Mouse (Mus musculus) stomach, embryonic 15.5 days (tissue): Measurements from ENCODE around the gene Tssk1. TPM values are rescaled to one million over a fixed set of nuclear protein-coding genes. Genes with fewer than 3 reads are reported as not detected.
A peak's percentile ranks its signal among the peaks of the same experiment; 100 is the strongest.

Source experiments
- ATAC-seq: fragments of 200-750 bp; cut with Nextera tagmentation; 2 replicates; pipeline ENCODE4 v1.8.0; 2017; ENCODE audit warnings: low read depth, moderate number of reproducible peaks, moderate TSS enrichment; ENCODE audit not compliant: insufficient read depth, low FRiP score
- H3K27ac ChIP-seq: fragments of 300-500 bp; sonication (generic); 2 replicates; pipeline ENCODE4 v1.5.1; 2015; ENCODE audit warnings: mild to moderate bottlenecking, inconsistent platforms
- H3K27me3 ChIP-seq: fragments of 300-500 bp; sonication (generic); replicated peaks from 2 replicates; pipeline ENCODE4 v1.6.1; 2015; ENCODE audit warnings: inconsistent platforms
- H3K36me3 ChIP-seq: fragments of 300-500 bp; sonication (generic); 2 replicates; pipeline ENCODE4 v1.6.1; 2015; ENCODE audit warnings: inconsistent platforms
- H3K4me1 ChIP-seq: fragments of 300-500 bp; sonication (generic); 2 replicates; pipeline ENCODE4 v1.6.1; 2015; ENCODE audit warnings: inconsistent platforms
- H3K4me2 ChIP-seq: fragments of 300-500 bp; sonication (generic); 2 replicates; pipeline ENCODE4 v1.6.1; 2015; ENCODE audit warnings: mild to moderate bottlenecking, inconsistent platforms
- H3K4me3 ChIP-seq: fragments of 300-500 bp; sonication (generic); replicated peaks from 2 replicates; pipeline ENCODE4 v1.5.1; 2015; ENCODE audit warnings: inconsistent platforms
- H3K9ac ChIP-seq: fragments of 300-500 bp; sonication (generic); 2 replicates; pipeline ENCODE4 v1.6.1; 2015; ENCODE audit warnings: inconsistent platforms
- H3K9me3 ChIP-seq: fragments of 300-500 bp; sonication (generic); 2 replicates; pipeline ENCODE4 v1.6.1; 2016; ENCODE audit warnings: inconsistent platforms
- WGBS: fragments of 180-500 bp; shearing (Covaris S2); methylation state at CpG from one replicate; pipeline ENCODE4 v1.1.7; 2015; 5-methylcytosine and 5-hydroxymethylcytosine counted together
- polyA plus RNA-seq: library from polyadenylated mRNA; unstranded; fragments of >200 nt; fragmentation: Nextera tagmentation; extraction: Ambion mirVana; gene quantifications from 2 replicates; pipeline ENCODE4 v1.2.1, GENCODE M21; 2015

Tssk1 gene
- polyA plus RNA-seq, 1 experiment from 2014 or later, result not detected

- no peak for ATAC-seq
- WGBS, result 71% methylated on average over 4 of the region's 4 CpGs
- Histone ChIP-seq H3K36me3 (peaks cover 7% of the 10 kb centered on the region; the same call in 1 of the 2 replicates), H3K4me2 (no peak overlapping the region), H3K27me3 (no peaks in the 10 kb centered on the region), H3K4me1 (no peaks in the 10 kb centered on the region), H3K9ac (no peak overlapping the region), H3K4me3 (no peak overlapping the region), H3K9me3 (no peaks in the 10 kb centered on the region), H3K27ac (no peak overlapping the region)
Observed at GRCm38 (mm10) chr16:17875174-17875573, 18.8 kb upstream of the Tssk1 start.

- Histone ChIP-seq H3K36me3 (peaks cover 7% of the 10 kb centered on the region; the same call in 1 of the 2 replicates), H3K4me2 (no peak overlapping the region), H3K4me1 (no peaks in the 10 kb centered on the region), H3K27ac (no peak overlapping the region), H3K4me3 (no peak overlapping the region), H3K27me3 (no peaks in the 10 kb centered on the region), H3K9ac (no peak overlapping the region), H3K9me3 (no peaks in the 10 kb centered on the region)
- no peak for ATAC-seq
- 92% methylated on average over 1 of the region's 1 CpGs for WGBS
Observed at GRCm38 (mm10) chr16:17876096-17876495, 17.9 kb upstream of the Tssk1 start.

- Histone ChIP-seq H3K27ac (no peak overlapping the region), H3K4me2 (no peak overlapping the region), H3K36me3 (peaks cover 3% of the 10 kb centered on the region), H3K9me3 (no peaks in the 10 kb centered on the region), H3K9ac (no peak overlapping the region), H3K4me3 (no peak overlapping the region), H3K4me1 (peaks cover 13% of the 10 kb centered on the region), H3K27me3 (no peaks in the 10 kb centered on the region)
- ATAC-seq, result no peak
- 86% methylated on average over 4 of the region's 4 CpGs for WGBS
Observed at GRCm38 (mm10) chr16:17879571-17879970, 14.5 kb upstream of the Tssk1 start.

GRCm38 (mm10) chr16:17882196-17882595, 11.8 kb upstream of the Tssk1 start:
- H3K4me1 ChIP-seq, result peaks cover 13% of the 10 kb centered on the region
- no peak for ATAC-seq
- peaks cover 2% of the 10 kb centered on the region for H3K36me3 ChIP-seq
- no peak overlapping the region for H3K9ac ChIP-seq
- H3K27ac ChIP-seq, result no peak overlapping the region
- no peaks in the 10 kb centered on the region for H3K27me3 ChIP-seq
- no peak overlapping the region for H3K4me2 ChIP-seq
- H3K9me3 ChIP-seq, result no peaks in the 10 kb centered on the region
- H3K4me3 ChIP-seq, result no peak overlapping the region

- no peak overlapping the region for H3K4me3 ChIP-seq
- H3K4me2 ChIP-seq, result no peak overlapping the region
- no peak overlapping the region for H3K9ac ChIP-seq
- WGBS, result 70% methylated on average over 6 of the region's 6 CpGs
- H3K27me3 ChIP-seq, result no peaks in the 10 kb centered on the region
- H3K27ac ChIP-seq, result no peak overlapping the region
- no peaks in the 10 kb centered on the region; the same call in 1 of the 2 replicates for H3K36me3 ChIP-seq
- peaks cover 13% of the 10 kb centered on the region for H3K4me1 ChIP-seq
- no peak for ATAC-seq
- no peaks in the 10 kb centered on the region for H3K9me3 ChIP-seq
Observed at GRCm38 (mm10) chr16:17884116-17884515, 9.9 kb upstream of the Tssk1 start.

GRCm38 (mm10) chr16:17889689-17890341, 4.2 kb upstream of the Tssk1 start:
- peak overlapping the region; percentile 99 for H3K4me3 ChIP-seq
- H3K9ac ChIP-seq, result no peak overlapping the region
- peak overlapping the region; percentile 83 for H3K4me2 ChIP-seq
- WGBS, result 80% methylated on average over 6 of the region's 6 CpGs
- peaks cover 15% of the 10 kb centered on the region for H3K4me1 ChIP-seq
- ATAC-seq, result no peak
- H3K9me3 ChIP-seq, result no peaks in the 10 kb centered on the region
- H3K27me3 ChIP-seq, result no peaks in the 10 kb centered on the region
- H3K36me3 ChIP-seq, result no peaks in the 10 kb centered on the region
- H3K27ac ChIP-seq, result no peak overlapping the region

- H3K4me1 ChIP-seq, result peaks cover 15% of the 10 kb centered on the region
- no peak for ATAC-seq
- H3K4me3 ChIP-seq, result peak overlapping the region; percentile 99
- no peaks in the 10 kb centered on the region for H3K27me3 ChIP-seq
- peak overlapping the region; percentile 83 for H3K4me2 ChIP-seq
- H3K36me3 ChIP-seq, result no peaks in the 10 kb centered on the region
- H3K27ac ChIP-seq, result peak overlapping the region; percentile 97; the same call in 1 of the 2 replicates
- WGBS, result 32% methylated on average over 2 of the region's 2 CpGs
- H3K9me3 ChIP-seq, result no peaks in the 10 kb centered on the region
- H3K9ac ChIP-seq, result peak overlapping the region; percentile 98; the same call in 1 of the 2 replicates
Observed at GRCm38 (mm10) chr16:17890342-17890727, 3.7 kb upstream of the Tssk1 start.

GRCm38 (mm10) chr16:17890917-17891566, 3.0 kb upstream of the Tssk1 start:
- Histone ChIP-seq H3K4me2 (peak overlapping the region; percentile 83), H3K27me3 (no peaks in the 10 kb centered on the region), H3K36me3 (no peaks in the 10 kb centered on the region), H3K4me3 (peak overlapping the region; percentile 99), H3K4me1 (peaks cover 15% of the 10 kb centered on the region), H3K9me3 (no peaks in the 10 kb centered on the region), H3K27ac (peak overlapping the region; percentile 97), H3K9ac (peak overlapping the region; percentile 98)
- peak; percentile 64 for ATAC-seq
- WGBS, result under 1% methylated on average over 44 of the region's 44 CpGs

GRCm38 (mm10) chr16:17891567-17891959, 2.5 kb upstream of the Tssk1 start, which contains the start of gene Gm20518:
Gene Gm20518, minus strand, starts transcription at chr16:17891671.
- Histone ChIP-seq H3K9ac (peak within 1 kb of the TSS; percentile 98), H3K27ac (peak within 1 kb of the TSS; percentile 97), H3K4me1 (peaks cover 15% of the 10 kb centered on the region), H3K9me3 (no peaks in the 10 kb centered on the region), H3K27me3 (no peaks in the 10 kb centered on the region), H3K4me3 (peak within 1 kb of the TSS; percentile 99), H3K4me2 (peak within 1 kb of the TSS; percentile 83), H3K36me3 (no peaks in the 10 kb centered on the region)
- peak; percentile 97 for ATAC-seq
- WGBS, result 1% methylated on average over 38 of the region's 38 CpGs

- 45% methylated on average over 3 of the region's 3 CpGs for WGBS
- Histone ChIP-seq H3K4me2 (no peak overlapping the region), H3K9me3 (no peaks in the 10 kb centered on the region), H3K9ac (no peak overlapping the region), H3K27me3 (no peaks in the 10 kb centered on the region), H3K36me3 (no peaks in the 10 kb centered on the region), H3K4me1 (peaks cover 15% of the 10 kb centered on the region), H3K27ac (peak overlapping the region; percentile 97; the same call in 1 of the 2 replicates), H3K4me3 (no peak overlapping the region)
- ATAC-seq, result no peak
Observed at GRCm38 (mm10) chr16:17892606-17893005, 1.4 kb upstream of the Tssk1 start.

GRCm38 (mm10) chr16:17896091-17896490, 2.1 kb downstream of the Tssk1 start:
- Histone ChIP-seq H3K9ac (no peak overlapping the region), H3K27ac (no peak overlapping the region), H3K27me3 (no peaks in the 10 kb centered on the region), H3K36me3 (peaks cover 19% of the 10 kb centered on the region), H3K4me1 (0 out of 2 replicates have a peak, but pooled peaks cover 6% of the 10 kb centered on the region), H3K4me2 (no peak overlapping the region), H3K4me3 (no peak overlapping the region), H3K9me3 (no peaks in the 10 kb centered on the region)
- ATAC-seq, result no peak

GRCm38 (mm10) chr16:17898462-17898861, 4.4 kb downstream of the Tssk1 start, which contains the start of the genes Dgcr2 and Tssk2:
Gene Dgcr2, minus strand, starts transcription at chr16:17898562.
Gene Tssk2, plus strand, starts transcription at chr16:17898637.
- Histone ChIP-seq H3K36me3 (peaks cover 42% of the 10 kb centered on the region), H3K9ac (no peak within 1 kb of the TSS), H3K4me2 (no peak within 1 kb of the TSS), H3K27ac (no peak within 1 kb of the TSS), H3K9me3 (no peaks in the 10 kb centered on the region), H3K4me3 (no peak within 1 kb of the TSS), H3K27me3 (no peaks in the 10 kb centered on the region), H3K4me1 (no peaks in the 10 kb centered on the region)
- ATAC-seq, result no peak
- WGBS, result 88% methylated on average over 14 of the region's 14 CpGs
